Mouse (Mus musculus): ENCODE results near the gene Tmem101. TPM values are rescaled to one million over a fixed set of nuclear protein-coding genes. Genes with fewer than 3 reads are reported as not detected.
A peak's percentile ranks its signal among the peaks of the same experiment; 100 is the strongest.

Tmem101 gene
- polyA plus RNA-seq, 1 experiment from 2014 or later = 26.3 TPM

DNA sequence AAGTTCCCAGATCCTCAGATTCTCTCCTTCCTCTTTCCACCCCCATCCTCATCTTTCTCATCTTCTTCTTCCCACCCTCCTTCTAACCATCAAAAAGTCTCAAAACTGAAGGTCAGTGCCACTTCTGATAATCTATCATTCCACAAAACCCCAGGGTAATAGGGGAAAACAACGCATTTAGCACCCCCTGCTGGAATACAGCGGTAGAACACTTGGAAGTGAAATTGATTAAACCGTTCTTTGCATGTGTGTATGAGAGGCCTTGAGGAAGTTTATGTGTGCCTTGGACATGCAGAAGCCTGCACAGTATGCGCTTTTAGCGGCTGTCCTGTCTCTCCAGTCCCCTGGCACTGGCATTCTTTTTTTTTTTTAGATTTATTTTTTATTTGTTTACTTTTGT lies 15.7 kb downstream of the Tmem101 start:
- TF ChIP-seq CTCF (IDR thresholded peaks at IDR 0.05; ENCODE audit: low read depth) = peak; percentile 86
- Histone ChIP-seq H3K36me3 (ENCODE audit: insufficient read depth) (no peaks in the 10 kb centered on the region), H3K9ac (no peak overlapping the region), H3K4me1 (ENCODE audit: insufficient read depth) (no peaks in the 10 kb centered on the region), H3K4me2 (no peak overlapping the region), H3K27ac (ENCODE audit: low read depth) (no peak overlapping the region), H3K9me3 (ENCODE audit: low read depth, low read length) (no peaks in the 10 kb centered on the region), H3K4me3 (ENCODE audit: low read depth, low read length) (no peak overlapping the region), H3K27me3 (ENCODE audit: insufficient read depth, low read length) (peaks cover 13% of the 10 kb centered on the region)
- WGBS = 3% methylated on average over 5 of the region's 5 CpGs
- DNase-seq (peak; percentile 86), ATAC-seq (ENCODE audit: insufficient read depth) (no peak)

- peak overlapping the region; percentile 36 for H3K9ac ChIP-seq
- ATAC-seq (ENCODE audit: insufficient read depth) = no peak; the same call in 1 of the 2 replicates
- WGBS = under 1% methylated on average over 18 of the region's 18 CpGs
- H3K4me1 ChIP-seq (ENCODE audit: insufficient read depth) = no peaks in the 10 kb centered on the region
- peak overlapping the region; percentile 59 for H3K4me2 ChIP-seq
- no peaks in the 10 kb centered on the region for H3K9me3 ChIP-seq (ENCODE audit: low read depth, low read length)
- H3K27ac ChIP-seq (ENCODE audit: low read depth) = no peak overlapping the region
- H3K36me3 ChIP-seq (ENCODE audit: insufficient read depth) = no peaks in the 10 kb centered on the region
- H3K4me3 ChIP-seq (ENCODE audit: low read depth, low read length) = peak overlapping the region; percentile 16; the same call in 1 of the 2 replicates
- H3K27me3 ChIP-seq (ENCODE audit: insufficient read depth, low read length) = no peaks in the 10 kb centered on the region
- DNase-seq = peak; percentile 89
- TF ChIP-seq CTCF (IDR thresholded peaks at IDR 0.05; ENCODE audit: low read depth) = peak; percentile 98
Measured at GRCm38 (mm10) chr11:102138447-102138740, 17.8 kb downstream of the Tmem101 start.

- H3K4me3 ChIP-seq (ENCODE audit: low read depth, low read length) = peak overlapping the region; percentile 16; the same call in 1 of the 2 replicates
- peak overlapping the region; percentile 36 for H3K9ac ChIP-seq
- H3K4me2 ChIP-seq = peak overlapping the region; percentile 59
- H3K4me1 ChIP-seq (ENCODE audit: insufficient read depth) = no peaks in the 10 kb centered on the region
- H3K36me3 ChIP-seq (ENCODE audit: insufficient read depth) = no peaks in the 10 kb centered on the region
- no peaks in the 10 kb centered on the region for H3K27me3 ChIP-seq (ENCODE audit: insufficient read depth, low read length)
- ATAC-seq (ENCODE audit: insufficient read depth) (no peak; the same call in 1 of the 2 replicates), DNase-seq (no peak)
- WGBS = 34% methylated on average over 13 of the region's 13 CpGs
- H3K27ac ChIP-seq (ENCODE audit: low read depth) = no peak overlapping the region
- H3K9me3 ChIP-seq (ENCODE audit: low read depth, low read length) = no peaks in the 10 kb centered on the region
- 0 out of 2 replicates have a peak, but pooled peaks have one; percentile 5 for TF ChIP-seq CTCF (IDR thresholded peaks at IDR 0.05; ENCODE audit: low read depth)
Measured at GRCm38 (mm10) chr11:102137625-102138446, 18.4 kb downstream of the Tmem101 start.

DNA sequence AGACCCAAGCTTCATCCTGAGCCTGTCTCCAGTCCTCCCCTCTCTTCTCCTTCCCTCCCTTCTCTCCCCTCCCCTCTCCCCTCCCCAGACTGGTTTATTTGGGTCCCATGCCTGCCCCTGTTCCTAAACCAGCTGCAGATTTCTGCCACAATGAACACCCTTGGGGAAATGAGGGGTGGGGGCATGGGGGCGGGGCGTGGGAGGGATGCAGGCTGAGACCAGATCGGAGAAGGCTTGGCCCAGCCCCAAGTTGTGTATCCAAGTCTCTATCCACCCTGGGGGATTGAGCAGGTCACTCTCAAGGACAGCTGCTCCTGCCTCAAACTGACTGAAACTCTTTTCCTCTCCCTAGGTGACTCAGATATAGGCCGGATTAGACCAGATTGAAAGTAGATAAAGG lies 21.7 kb downstream of the Tmem101 start:
- WGBS = 24% methylated on average over 4 of the region's 4 CpGs
- DNase-seq (no peak), ATAC-seq (ENCODE audit: insufficient read depth) (no peak)

DNA sequence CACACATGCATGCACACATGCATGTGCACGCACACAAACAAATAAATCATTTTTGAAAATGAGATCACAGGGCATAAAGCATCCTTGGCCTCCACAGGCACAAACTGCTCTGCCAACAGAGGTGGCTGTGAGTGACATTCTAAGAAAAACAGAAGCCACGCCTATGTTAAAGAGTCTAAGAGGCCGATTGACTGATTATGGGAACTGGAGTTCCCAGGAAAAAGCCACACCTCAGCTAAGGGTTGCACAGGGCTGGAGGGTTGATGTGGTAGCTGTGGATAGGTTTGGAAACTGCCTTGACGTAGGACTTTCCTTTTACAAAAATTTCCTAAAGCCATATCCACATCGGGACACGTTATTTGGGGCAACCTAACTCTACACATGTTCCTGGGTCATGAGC lies 38.8 kb downstream of the Tmem101 start:
- H3K9ac ChIP-seq = no peak overlapping the region
- no peaks in the 10 kb centered on the region for H3K4me1 ChIP-seq (ENCODE audit: insufficient read depth)
- TF ChIP-seq CTCF (IDR thresholded peaks at IDR 0.05; ENCODE audit: low read depth) = no peak
- H3K9me3 ChIP-seq (ENCODE audit: low read depth, low read length) = no peaks in the 10 kb centered on the region
- WGBS = 70% methylated on average over 6 of the region's 6 CpGs
- no peak overlapping the region for H3K4me3 ChIP-seq (ENCODE audit: low read depth, low read length)
- no peak overlapping the region for H3K27ac ChIP-seq (ENCODE audit: low read depth)
- H3K36me3 ChIP-seq (ENCODE audit: insufficient read depth) = no peaks in the 10 kb centered on the region
- H3K27me3 ChIP-seq (ENCODE audit: insufficient read depth, low read length) = no peaks in the 10 kb centered on the region
- DNase-seq = no peak
- no peak overlapping the region for H3K4me2 ChIP-seq
- no peak for ATAC-seq (ENCODE audit: insufficient read depth)

More for the DNA sequence above, 21.7 kb downstream of the Tmem101 start:
- H3K36me3 ChIP-seq (ENCODE audit: insufficient read depth) = no peaks in the 10 kb centered on the region
- no peaks in the 10 kb centered on the region for H3K9me3 ChIP-seq (ENCODE audit: low read depth, low read length)
- H3K4me3 ChIP-seq (ENCODE audit: low read depth, low read length) = no peak overlapping the region
- no peak overlapping the region for H3K9ac ChIP-seq
- H3K27me3 ChIP-seq (ENCODE audit: insufficient read depth, low read length) = no peaks in the 10 kb centered on the region
- no peak overlapping the region for H3K4me2 ChIP-seq
- no peak for TF ChIP-seq CTCF (IDR thresholded peaks at IDR 0.05; ENCODE audit: low read depth)
- H3K4me1 ChIP-seq (ENCODE audit: insufficient read depth) = no peaks in the 10 kb centered on the region
- no peak overlapping the region for H3K27ac ChIP-seq (ENCODE audit: low read depth)

- no peak overlapping the region for H3K27ac ChIP-seq (ENCODE audit: low read depth)
- DNase-seq (no peak), ATAC-seq (ENCODE audit: insufficient read depth) (no peak)
- no peak overlapping the region for H3K9ac ChIP-seq
- no peak for TF ChIP-seq CTCF (IDR thresholded peaks at IDR 0.05; ENCODE audit: low read depth)
- H3K36me3 ChIP-seq (ENCODE audit: insufficient read depth) = no peaks in the 10 kb centered on the region
- no peak overlapping the region for H3K4me3 ChIP-seq (ENCODE audit: low read depth, low read length)
- H3K4me1 ChIP-seq (ENCODE audit: insufficient read depth) = no peaks in the 10 kb centered on the region
- no peak overlapping the region for H3K4me2 ChIP-seq
- WGBS = 42% methylated on average over 8 of the region's 8 CpGs
- no peaks in the 10 kb centered on the region for H3K27me3 ChIP-seq (ENCODE audit: insufficient read depth, low read length)
- no peaks in the 10 kb centered on the region for H3K9me3 ChIP-seq (ENCODE audit: low read depth, low read length)
Measured at GRCm38 (mm10) chr11:102116241-102116640, 40.0 kb downstream of the Tmem101 start.

GRCm38 (mm10) chr11:102111576-102111975 lies 44.6 kb downstream of the Tmem101 start:
- DNase-seq (no peak), ATAC-seq (ENCODE audit: insufficient read depth) (no peak)
- TF ChIP-seq CTCF (IDR thresholded peaks at IDR 0.05; ENCODE audit: low read depth) = no peak
- no peak overlapping the region for H3K4me3 ChIP-seq (ENCODE audit: low read depth, low read length)
- H3K4me2 ChIP-seq = no peak overlapping the region
- peaks cover 25% of the 10 kb centered on the region for H3K27me3 ChIP-seq (ENCODE audit: insufficient read depth, low read length)
- no peak overlapping the region for H3K27ac ChIP-seq (ENCODE audit: low read depth)
- H3K4me1 ChIP-seq (ENCODE audit: insufficient read depth) = no peaks in the 10 kb centered on the region
- no peaks in the 10 kb centered on the region for H3K9me3 ChIP-seq (ENCODE audit: low read depth, low read length)
- H3K36me3 ChIP-seq (ENCODE audit: insufficient read depth) = no peaks in the 10 kb centered on the region
- H3K9ac ChIP-seq = no peak overlapping the region
- WGBS = 64% methylated on average over 5 of the region's 5 CpGs

All from lung, embryonic 14.5 days (tissue).